Mouse (Mus musculus): ENCODE measurements at regions not wholly inside any gene's neighbourhood (a gene's known extent, or its start where the extent isn't known, plus 50 kb on each side); places are given as distances from the start of the nearest gene placed in this dataset.

DNA sequence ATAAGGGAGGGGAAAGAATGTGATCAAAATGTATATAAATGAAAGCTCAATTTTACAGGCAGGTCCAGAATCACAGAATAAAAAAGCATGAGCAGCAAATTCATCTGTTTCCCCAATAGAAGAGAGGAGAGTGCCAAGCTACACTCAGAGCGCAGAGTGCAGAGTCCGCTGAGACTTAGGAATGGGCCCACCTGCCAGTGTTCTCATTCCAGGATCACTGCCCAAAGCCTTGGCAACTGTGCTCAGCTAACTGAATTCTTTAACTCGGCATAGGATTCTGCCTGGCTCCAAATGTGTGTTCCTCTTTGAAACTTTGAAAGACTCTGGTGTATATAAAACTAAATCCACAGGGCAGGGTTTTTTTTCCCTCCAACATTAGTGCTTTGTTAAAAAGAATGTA is 84.4 kb upstream of the Akirin2 start:
- H3K4me3 ChIP-seq (ENCODE audit: control insufficient read depth in 1 of 2, insufficient read depth in 1 of 2, low read depth in 2 of 2, low read length in 2 of 2): no peak overlapping the region
- H3K27ac ChIP-seq (ENCODE audit: control insufficient read depth, low read depth, low read length): no peak overlapping the region
- no peaks in the 10 kb centered on the region for H3K79me2 ChIP-seq (ENCODE audit: control insufficient read depth, insufficient read depth, low read length, poor library complexity)
- no peak for DNase-seq (ENCODE audit: low read depth, low spot score)
- no peaks in the 10 kb centered on the region for H3K4me1 ChIP-seq (ENCODE audit: control insufficient read depth in 1 of 2, insufficient read depth in 2 of 2, low read length in 2 of 2)
- H3K9me3 ChIP-seq (replicated peaks; ENCODE audit: insufficient read depth, low read length): no peaks in the 10 kb centered on the region
- TF ChIP-seq JUND (IDR thresholded peaks at IDR 0.05; ENCODE audit: low read depth, low read length): no peak
- no peak for TF ChIP-seq POLR2AphosphoS5 (IDR thresholded peaks at IDR 0.05; ENCODE audit: borderline replicate concordance, low read depth, low read length)
- no peak for TF ChIP-seq USF1 (IDR thresholded peaks at IDR 0.05; ENCODE audit: low read depth, low read length)
- TF ChIP-seq SIN3A (IDR thresholded peaks at IDR 0.05; ENCODE audit: low read length): no peak
- TF ChIP-seq ZNF384 (IDR thresholded peaks at IDR 0.05; ENCODE audit: low read depth, low read length): no peak
- TF ChIP-seq ZC3H11A (IDR thresholded peaks at IDR 0.05; ENCODE audit: low read depth, low read length): no peak
- TF ChIP-seq RAD21 (IDR thresholded peaks at IDR 0.05; ENCODE audit: low read depth, low read length): no peak
- no peak for TF ChIP-seq TAL1 (IDR thresholded peaks at IDR 0.05; ENCODE audit: low read length)
- no peak for TF ChIP-seq POLR2AphosphoS2 (IDR thresholded peaks at IDR 0.05; ENCODE audit: low read length)
- no peak for TF ChIP-seq MAFK (IDR thresholded peaks at IDR 0.05; ENCODE audit: borderline replicate concordance, low read depth, low read length)
- TF ChIP-seq CHD1 (IDR thresholded peaks at IDR 0.05; ENCODE audit: low read depth, low read length): no peak
- no peak for TF ChIP-seq MXI1 (IDR thresholded peaks at IDR 0.05; ENCODE audit: low read depth, low read length)
- no peak for TF ChIP-seq MAX (IDR thresholded peaks at IDR 0.05; ENCODE audit: low read length)
- no peak for TF ChIP-seq MEF2A (IDR thresholded peaks at IDR 0.05; ENCODE audit: extremely low read depth, insufficient replicate concordance, low read depth, low read length, poor library complexity, severe bottlenecking)
- TF ChIP-seq EP300 (IDR thresholded peaks at IDR 0.05; ENCODE audit: low read depth in 1 of 2, low read length in 2 of 2): no peak
- TF ChIP-seq ZKSCAN1 (IDR thresholded peaks at IDR 0.05; ENCODE audit: low read depth, low read length): no peak
- H3K36me3 ChIP-seq (ENCODE audit: control insufficient read depth in 1 of 2, insufficient read depth in 2 of 2, low read length in 2 of 2): no peaks in the 10 kb centered on the region
- no peaks in the 10 kb centered on the region; a peak in 1 of 4 replicates for H3K27me3 ChIP-seq (ENCODE audit: control insufficient read depth in 1 of 2, insufficient read depth in 2 of 2, low read length in 2 of 2)
- H3K9ac ChIP-seq (ENCODE audit: control insufficient read depth, low read depth, low read length, poor library complexity, severe bottlenecking): no peak overlapping the region

GRCm38 (mm10) chr4:34468096-34468495 is 82.6 kb upstream of the Akirin2 start:
- H3K27me3 ChIP-seq (ENCODE audit: control insufficient read depth in 1 of 2, insufficient read depth in 2 of 2, low read length in 2 of 2): no peaks in the 10 kb centered on the region; a peak in 1 of 4 replicates
- no peaks in the 10 kb centered on the region for H3K79me2 ChIP-seq (ENCODE audit: control insufficient read depth, insufficient read depth, low read length, poor library complexity)
- H3K4me1 ChIP-seq (ENCODE audit: control insufficient read depth in 1 of 2, insufficient read depth in 2 of 2, low read length in 2 of 2): no peaks in the 10 kb centered on the region
- H3K27ac ChIP-seq (ENCODE audit: control insufficient read depth, low read depth, low read length): no peak overlapping the region
- no peaks in the 10 kb centered on the region for H3K36me3 ChIP-seq (ENCODE audit: control insufficient read depth in 1 of 2, insufficient read depth in 2 of 2, low read length in 2 of 2)
- no peak for DNase-seq (ENCODE audit: low read depth, low spot score)
- no peaks in the 10 kb centered on the region for H3K9me3 ChIP-seq (replicated peaks; ENCODE audit: insufficient read depth, low read length)
- no peak overlapping the region for H3K9ac ChIP-seq (ENCODE audit: control insufficient read depth, low read depth, low read length, poor library complexity, severe bottlenecking)
- TF ChIP-seq UBTF (IDR thresholded peaks at IDR 0.05; ENCODE audit: borderline replicate concordance, insufficient read depth, low read depth, low read length): no peak
- no peak for TF ChIP-seq SIN3A (IDR thresholded peaks at IDR 0.05; ENCODE audit: low read length)
- TF ChIP-seq POLR2AphosphoS5 (IDR thresholded peaks at IDR 0.05; ENCODE audit: borderline replicate concordance, low read depth, low read length): no peak
- H3K4me3 ChIP-seq (ENCODE audit: control insufficient read depth in 1 of 2, insufficient read depth in 1 of 2, low read depth in 2 of 2, low read length in 2 of 2): no peak overlapping the region
